In the genomic region with DNA sequence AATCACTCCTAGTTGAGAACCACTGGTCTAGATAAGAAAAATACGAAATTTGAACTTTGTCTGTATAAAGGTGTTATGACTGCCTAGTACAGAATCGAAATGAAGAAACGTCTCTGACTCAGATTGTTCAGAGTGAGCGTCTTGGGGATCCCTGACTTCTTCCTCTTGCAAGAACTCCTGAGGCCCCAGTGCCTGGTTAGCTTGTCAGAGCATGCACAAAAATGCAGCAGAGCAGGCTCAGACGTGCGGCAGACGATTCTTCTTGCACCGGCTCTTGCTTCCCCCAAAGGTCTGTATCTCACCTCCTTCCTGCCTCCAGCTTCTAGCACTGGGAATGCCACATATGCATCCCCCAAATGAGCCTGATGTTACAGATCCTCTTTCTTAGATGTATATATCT, we compare ENCODE assay signal across 27 mouse cellular contexts. TPM values are rescaled to one million over a fixed set of nuclear protein-coding genes. Genes with fewer than 3 reads are reported as not detected.
A peak's percentile ranks its signal among the peaks of the same experiment; 100 is the strongest.
DNase-seq lines count a peak whose midpoint lies in the region; ATAC-seq and TF ChIP-seq lines count a peak whose summit lies in the region.
"Had no signal": no experiment of that assay in that cellular context is flagged by ENCODE, and none has a peak within 500 bp of the region (broad histone marks: within the 10 kb centered on the region; RNA-seq: fewer than 3 reads in every experiment).

No protein-coding gene starts in this region.

- no peaks in the 10 kb centered on the region for H3K4me1 ChIP-seq in embryonic facial prominence, embryonic 14.5 days (ENCODE audit: control insufficient read depth, insufficient read depth, low read length)
- H3K4me1 ChIP-seq in limb, embryonic 14.5 days (ENCODE audit: control insufficient read depth, insufficient read depth, low read length), result no peaks in the 10 kb centered on the region
- no peaks in the 10 kb centered on the region for H3K4me1 ChIP-seq in stomach, postnatal 0 days (replicated peaks; ENCODE audit: control insufficient read depth, insufficient read depth)
- H3K4me1 ChIP-seq in midbrain, postnatal 0 days (ENCODE audit: insufficient read depth, low read length), result no peaks in the 10 kb centered on the region
- H3K4me1 ChIP-seq in forebrain, embryonic 15.5 days, result no peaks in the 10 kb centered on the region
- H3K4me1 ChIP-seq: heart, embryonic 10.5 days; heart, embryonic 15.5 days; intestine, embryonic 15.5 days; liver, embryonic 15.5 days had no signal

- TF ChIP-seq EP300 in stomach, postnatal 0 days (optimal IDR thresholded peaks at IDR 0.05), result no peak

- no peak for TF ChIP-seq POLR2A in limb, embryonic 14.5 days (IDR thresholded peaks at IDR 0.05; ENCODE audit: borderline replicate concordance, extremely low read depth, insufficient read depth, insufficient read length)

- no peak overlapping the region for H3K9ac ChIP-seq in embryonic facial prominence, embryonic 14.5 days (ENCODE audit: low read depth, low read length)
- no peak overlapping the region for H3K9ac ChIP-seq in limb, embryonic 14.5 days (ENCODE audit: low read depth, low read length, severe bottlenecking)
- H3K9ac ChIP-seq in stomach, postnatal 0 days (ENCODE audit: low read length), result no peak overlapping the region
- H3K9ac ChIP-seq in midbrain, postnatal 0 days (replicated peaks; ENCODE audit: low read length, poor library complexity, severe bottlenecking), result no peak overlapping the region
- no peak overlapping the region for H3K9ac ChIP-seq in forebrain, embryonic 15.5 days (replicated peaks)
- H3K9ac ChIP-seq: forebrain, postnatal 0 days; heart, embryonic 15.5 days; intestine, embryonic 15.5 days; liver, embryonic 15.5 days; lung, embryonic 14.5 days; midbrain, embryonic 15.5 days; neural tube, embryonic 13.5 days had no signal

- TF ChIP-seq CTCF in stomach, postnatal 0 days (IDR thresholded peaks at IDR 0.05; ENCODE audit: low read depth), result no peak
- no peak for TF ChIP-seq CTCF in midbrain, postnatal 0 days (IDR thresholded peaks at IDR 0.05)

- no peaks in the 10 kb centered on the region for H3K27me3 ChIP-seq in embryonic facial prominence, embryonic 14.5 days (replicated peaks; ENCODE audit: control insufficient read depth, insufficient read depth, low read length)
- no peaks in the 10 kb centered on the region for H3K27me3 ChIP-seq in limb, embryonic 14.5 days (ENCODE audit: control insufficient read depth, insufficient read depth, low read length)
- H3K27me3 ChIP-seq in stomach, postnatal 0 days (ENCODE audit: control insufficient read depth, insufficient read depth, low read length), result no peaks in the 10 kb centered on the region
- H3K27me3 ChIP-seq in midbrain, postnatal 0 days (ENCODE audit: insufficient read depth, low read length), result no peaks in the 10 kb centered on the region
- H3K27me3 ChIP-seq in forebrain, embryonic 15.5 days, result no peaks in the 10 kb centered on the region
- H3K27me3 ChIP-seq: heart, embryonic 15.5 days; intestine, embryonic 15.5 days; liver, embryonic 15.5 days; midbrain, embryonic 15.5 days; neural tube, embryonic 13.5 days had no signal

- WGBS in embryonic facial prominence, embryonic 14.5 days, result 84% methylated on average over 8 of the region's 8 CpGs
- 78% methylated on average over 8 of the region's 8 CpGs for WGBS in limb, embryonic 14.5 days
- WGBS in stomach, postnatal 0 days, result 77% methylated on average over 8 of the region's 8 CpGs
- 85% methylated on average over 8 of the region's 8 CpGs for WGBS in midbrain, postnatal 0 days
- 93% methylated on average over 8 of the region's 8 CpGs for WGBS in forebrain, embryonic 15.5 days

- ATAC-seq in embryonic facial prominence, embryonic 14.5 days (ENCODE audit: low read depth), result peak; percentile 51
- no peak for ATAC-seq in limb, embryonic 14.5 days (ENCODE audit: low FRiP score, low read depth)
- ATAC-seq in stomach, postnatal 0 days (ENCODE audit: low FRiP score, low TSS enrichment), result no peak
- no peak for ATAC-seq in midbrain, postnatal 0 days (ENCODE audit: low FRiP score)
- no peak for ATAC-seq in forebrain, embryonic 15.5 days (replicated peaks)
- ATAC-seq: forebrain, postnatal 0 days; hindbrain, postnatal 0 days; intestine, embryonic 15.5 days; midbrain, embryonic 15.5 days had no signal

- peak overlapping the region; percentile 55 for H3K27ac ChIP-seq in embryonic facial prominence, embryonic 14.5 days (replicated peaks; ENCODE audit: low read depth, low read length)
- H3K27ac ChIP-seq in limb, embryonic 14.5 days (replicated peaks; ENCODE audit: low read depth, low read length), result no peak overlapping the region
- peak overlapping the region; percentile 89 for H3K27ac ChIP-seq in stomach, postnatal 0 days (replicated peaks)
- no peak overlapping the region for H3K27ac ChIP-seq in midbrain, postnatal 0 days (ENCODE audit: low read depth, low read length)
- H3K27ac ChIP-seq in forebrain, embryonic 15.5 days (replicated peaks), result no peak overlapping the region
- H3K27ac ChIP-seq: heart, embryonic 10.5 days; heart, embryonic 15.5 days; hindbrain, postnatal 0 days; intestine, embryonic 15.5 days; liver, embryonic 15.5 days; midbrain, embryonic 10.5 days; midbrain, embryonic 15.5 days; neural tube, embryonic 13.5 days had no signal

- no peaks in the 10 kb centered on the region for H3K9me3 ChIP-seq in embryonic facial prominence, embryonic 14.5 days (ENCODE audit: control insufficient read depth, low read length)
- no peaks in the 10 kb centered on the region for H3K9me3 ChIP-seq in limb, embryonic 14.5 days (ENCODE audit: control insufficient read depth, low read length)
- no peaks in the 10 kb centered on the region for H3K9me3 ChIP-seq in stomach, postnatal 0 days (ENCODE audit: control insufficient read depth, low read length)
- H3K9me3 ChIP-seq in midbrain, postnatal 0 days (ENCODE audit: low read length), result no peaks in the 10 kb centered on the region
- no peaks in the 10 kb centered on the region for H3K9me3 ChIP-seq in forebrain, embryonic 15.5 days
- H3K9me3 ChIP-seq: heart, embryonic 10.5 days; heart, embryonic 15.5 days; intestine, embryonic 15.5 days; liver, embryonic 15.5 days; midbrain, embryonic 10.5 days; midbrain, embryonic 15.5 days; neural tube, embryonic 13.5 days had no signal

- H3K36me3 ChIP-seq in embryonic facial prominence, embryonic 14.5 days (ENCODE audit: control insufficient read depth, insufficient read depth, low read length), result peaks cover 7% of the 10 kb centered on the region; the same call in 1 of the 2 replicates
- H3K36me3 ChIP-seq in limb, embryonic 14.5 days (ENCODE audit: control insufficient read depth, insufficient read depth, low read length), result peaks cover 7% of the 10 kb centered on the region
- H3K36me3 ChIP-seq in stomach, postnatal 0 days (ENCODE audit: control insufficient read depth, insufficient read depth, low read length), result no peaks in the 10 kb centered on the region
- H3K36me3 ChIP-seq in midbrain, postnatal 0 days (ENCODE audit: insufficient read depth, low read length), result no peaks in the 10 kb centered on the region
- H3K36me3 ChIP-seq in forebrain, embryonic 15.5 days, result peaks cover 2% of the 10 kb centered on the region
- H3K36me3 ChIP-seq: intestine, embryonic 15.5 days; liver, embryonic 15.5 days; midbrain, embryonic 15.5 days had no signal

- H3K4me2 ChIP-seq in embryonic facial prominence, embryonic 14.5 days (ENCODE audit: low read depth, low read length), result no peak overlapping the region
- no peak overlapping the region for H3K4me2 ChIP-seq in limb, embryonic 14.5 days (replicated peaks; ENCODE audit: low read depth, low read length, severe bottlenecking)
- H3K4me2 ChIP-seq in stomach, postnatal 0 days (replicated peaks; ENCODE audit: low read depth), result no peak overlapping the region
- H3K4me2 ChIP-seq in midbrain, postnatal 0 days (ENCODE audit: low read depth, low read length, poor library complexity, severe bottlenecking), result no peak overlapping the region
- no peak overlapping the region for H3K4me2 ChIP-seq in forebrain, embryonic 15.5 days (replicated peaks)
- H3K4me2 ChIP-seq: heart, embryonic 15.5 days; intestine, embryonic 15.5 days; liver, embryonic 15.5 days; lung, embryonic 14.5 days; midbrain, embryonic 15.5 days; neural tube, embryonic 13.5 days had no signal

- no peak overlapping the region for H3K4me3 ChIP-seq in embryonic facial prominence, embryonic 14.5 days (ENCODE audit: low read depth, low read length)
- no peak overlapping the region for H3K4me3 ChIP-seq in limb, embryonic 14.5 days (replicated peaks; ENCODE audit: low read length)
- no peak overlapping the region for H3K4me3 ChIP-seq in stomach, postnatal 0 days (ENCODE audit: low read depth, low read length)
- H3K4me3 ChIP-seq in midbrain, postnatal 0 days (ENCODE audit: low read depth, low read length), result no peak overlapping the region
- no peak overlapping the region for H3K4me3 ChIP-seq in forebrain, embryonic 15.5 days
- H3K4me3 ChIP-seq: heart, embryonic 10.5 days; heart, embryonic 15.5 days; intestine, embryonic 15.5 days; liver, embryonic 15.5 days; midbrain, embryonic 10.5 days; midbrain, embryonic 15.5 days; neural tube, embryonic 13.5 days had no signal

- peak; percentile 79 for DNase-seq in urinary bladder, postnatal 14 days (ENCODE audit: low spot score)
- no peak for DNase-seq in urinary bladder, adult 2 months (ENCODE audit: low spot score)
- DNase-seq in embryonic facial prominence, embryonic 14.5 days (ENCODE audit: low spot score), result peak; percentile 79
- DNase-seq in limb, embryonic 14.5 days (ENCODE audit: low spot score), result peak; percentile 45
- DNase-seq in stomach, postnatal 0 days (ENCODE audit: low spot score), result no peak
- no peak for DNase-seq in midbrain, postnatal 0 days (ENCODE audit: low spot score)
- no peak for DNase-seq in Muller cell, postnatal 12 days (ENCODE audit: inconsistent ontology term)
- DNase-seq: cerebellum, adult 8-10 months; cerebellum, postnatal 25 days; forebrain, postnatal 0 days; gastrocnemius, postnatal 10 days; kidney, adult 2 months; kidney, postnatal 4 days; lung, embryonic 14.5 days; lung, postnatal 14 days; right cerebral cortex, postnatal 4 days; thymus, adult 18-20 months; thymus, postnatal 25 days had no signal

RNA-seq across cellular contexts. Expression of a gene that starts 48.0 kb away (rescaled TPM):
- 23.0 and 24.4 TPM in 2 replicates for polyA plus RNA-seq in urinary bladder, adult 2 months (2012; rRNA removed)
- polyA plus RNA-seq in embryonic facial prominence, embryonic 14.5 days (2014; fragmentation: Nextera tagmentation; extraction: Ambion mirVana), result 32.6 and 34.6 TPM in 2 replicates
- 39.9 and 56.5 TPM in 2 replicates for polyA plus RNA-seq in limb, embryonic 14.5 days (2012; rRNA removed)
- 32.5 and 39.4 TPM in 2 replicates for polyA plus RNA-seq in limb, embryonic 14.5 days (2014; fragmentation: Nextera tagmentation; extraction: Ambion mirVana)
- 15.0 and 17.7 TPM in 2 replicates for polyA plus RNA-seq in stomach, postnatal 0 days (2015; fragmentation: Nextera tagmentation; extraction: Ambion mirVana)
- total RNA-seq in midbrain, postnatal 0 days (2014; rRNA removed), result 17.7 and 30.5 TPM in 2 replicates
- 26.6 and 40.8 TPM in 2 replicates for polyA plus RNA-seq in midbrain, postnatal 0 days (2015; fragmentation: Nextera tagmentation; extraction: Ambion mirVana)
- 55.3 and 57.8 TPM in 2 replicates for polyA plus RNA-seq in forebrain, embryonic 15.5 days (2015; fragmentation: Nextera tagmentation; extraction: Ambion mirVana)

Comparison
In these comparisons a context has a peak if more than half of its experiments do, and no peak if none do; other contexts are left out.
1. DNase-seq: peak in urinary bladder, postnatal 14 days (single experiment), embryonic facial prominence, embryonic 14.5 days (single experiment) and limb, embryonic 14.5 days (single experiment); none in urinary bladder, adult 2 months (single experiment), stomach, postnatal 0 days (single experiment), midbrain, postnatal 0 days (single experiment) and Muller cell, postnatal 12 days (single experiment).
2. H3K27ac ChIP-seq: peak in embryonic facial prominence, embryonic 14.5 days (single experiment) and stomach, postnatal 0 days (single experiment); none in limb, embryonic 14.5 days (single experiment), midbrain, postnatal 0 days (single experiment) and forebrain, embryonic 15.5 days (single experiment).